Mouse (Mus musculus): ENCODE results near the gene D16Ertd472e. TPM values are rescaled to one million over a fixed set of nuclear protein-coding genes. Genes with fewer than 3 reads are reported as not detected.
"Not testable (repeated sequence)": the region's sequence is repeated elsewhere in the genome, so short reads cannot be mapped to it uniquely, and the experiment has no call there.

Gene D16Ertd472e
- total RNA-seq, 2 experiments from 2014 or later: 3.5 to 5.4 TPM

GRCm38 (mm10) chr16:78564110-78564821, 12.2 kb downstream of the D16Ertd472e start:
- DNase-seq: no peak

DNA sequence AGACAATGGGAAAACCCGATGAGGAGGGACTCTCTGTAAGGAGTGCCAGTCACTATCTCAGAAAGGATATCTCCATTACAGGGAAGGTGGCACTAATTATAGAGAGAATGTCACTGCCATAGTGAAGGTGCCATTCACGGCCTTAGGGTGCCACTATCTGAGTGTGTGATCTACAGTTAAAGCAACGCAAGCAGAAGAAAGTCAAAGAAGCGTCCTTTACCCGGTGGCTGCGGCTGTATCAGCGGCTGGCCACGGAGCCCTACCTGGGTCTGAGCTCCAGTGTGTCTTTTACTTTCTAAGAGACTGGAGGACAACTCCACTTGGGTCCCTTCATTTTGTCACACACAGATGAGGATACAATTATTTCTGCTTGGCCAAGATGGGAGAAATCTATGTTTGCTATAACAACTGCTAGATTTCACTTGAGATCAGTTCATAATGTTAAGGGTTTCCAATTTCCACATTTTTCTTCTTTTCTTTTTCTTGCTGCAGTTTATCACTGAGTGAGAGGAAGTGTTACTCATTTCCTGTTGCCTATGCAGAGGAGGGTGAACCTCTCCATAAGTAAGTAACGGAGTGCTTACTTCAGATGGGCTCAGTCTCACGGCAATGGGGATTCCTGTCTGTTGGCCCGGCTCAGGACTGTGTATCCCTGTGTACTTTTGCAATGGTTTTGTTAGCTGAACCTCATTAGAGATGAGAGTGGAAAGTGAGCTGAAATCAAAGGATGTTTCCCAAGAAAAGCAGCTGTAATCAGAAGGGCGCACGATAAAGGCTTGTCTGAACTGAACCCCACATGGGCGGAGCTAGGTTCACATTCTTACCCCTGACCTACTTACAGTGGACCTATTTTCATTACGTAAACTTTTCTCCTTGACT, 13.2 kb downstream of the D16Ertd472e start:
- DNase-seq: peak in 1 of 2 experiments; percentile 16

GRCm38 (mm10) chr16:78560627-78561026, 15.9 kb downstream of the D16Ertd472e start:
- DNase-seq: no peak

DNA sequence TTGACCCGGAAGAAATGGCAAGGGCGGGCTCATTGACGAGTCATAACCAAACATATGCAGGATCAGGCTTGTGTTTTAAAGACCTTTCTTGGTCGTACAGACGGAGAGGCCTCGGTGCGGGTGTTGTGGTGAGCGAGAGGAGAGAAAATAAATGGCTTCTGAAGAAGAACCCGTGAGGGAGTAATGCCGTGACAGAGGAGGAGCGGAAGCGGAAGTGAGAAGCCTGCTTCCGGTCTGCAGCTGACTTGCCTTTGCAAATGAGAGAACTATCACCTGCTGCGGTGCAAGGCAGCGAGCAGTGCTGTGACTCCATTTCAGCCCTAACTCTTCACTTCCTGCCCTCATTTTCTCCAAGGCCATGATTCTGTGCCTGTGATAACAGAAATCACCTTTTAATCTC, 16.4 kb downstream of the D16Ertd472e start:
- no peak for DNase-seq

- DNase-seq: no peak
Measured at GRCm38 (mm10) chr16:78557573-78557972, 18.9 kb downstream of the D16Ertd472e start.

- no peak for DNase-seq
Measured at GRCm38 (mm10) chr16:78554911-78555648, 21.4 kb downstream of the D16Ertd472e start.

DNA sequence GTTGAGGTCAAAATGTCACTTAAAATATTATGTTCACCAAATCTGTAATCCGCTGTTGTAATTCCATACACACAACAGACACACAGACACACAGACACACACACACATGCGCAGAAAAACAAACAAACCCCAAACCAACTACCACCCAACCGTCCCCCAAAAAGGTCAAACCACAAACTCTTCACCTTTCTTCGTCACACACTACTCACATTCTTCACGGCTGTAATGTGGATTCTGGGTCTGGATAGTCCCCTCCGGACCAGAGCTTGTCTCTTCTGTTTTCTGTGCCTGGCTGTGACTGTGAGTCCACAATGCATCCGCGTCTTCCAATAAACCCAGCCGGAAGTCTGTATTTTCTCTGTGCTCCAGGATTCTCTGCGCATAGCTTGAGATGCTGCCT, 29.1 kb downstream of the D16Ertd472e start:
- no peak for DNase-seq

- no peak for DNase-seq
Measured at GRCm38 (mm10) chr16:78546529-78546928, 30.0 kb downstream of the D16Ertd472e start.

DNA sequence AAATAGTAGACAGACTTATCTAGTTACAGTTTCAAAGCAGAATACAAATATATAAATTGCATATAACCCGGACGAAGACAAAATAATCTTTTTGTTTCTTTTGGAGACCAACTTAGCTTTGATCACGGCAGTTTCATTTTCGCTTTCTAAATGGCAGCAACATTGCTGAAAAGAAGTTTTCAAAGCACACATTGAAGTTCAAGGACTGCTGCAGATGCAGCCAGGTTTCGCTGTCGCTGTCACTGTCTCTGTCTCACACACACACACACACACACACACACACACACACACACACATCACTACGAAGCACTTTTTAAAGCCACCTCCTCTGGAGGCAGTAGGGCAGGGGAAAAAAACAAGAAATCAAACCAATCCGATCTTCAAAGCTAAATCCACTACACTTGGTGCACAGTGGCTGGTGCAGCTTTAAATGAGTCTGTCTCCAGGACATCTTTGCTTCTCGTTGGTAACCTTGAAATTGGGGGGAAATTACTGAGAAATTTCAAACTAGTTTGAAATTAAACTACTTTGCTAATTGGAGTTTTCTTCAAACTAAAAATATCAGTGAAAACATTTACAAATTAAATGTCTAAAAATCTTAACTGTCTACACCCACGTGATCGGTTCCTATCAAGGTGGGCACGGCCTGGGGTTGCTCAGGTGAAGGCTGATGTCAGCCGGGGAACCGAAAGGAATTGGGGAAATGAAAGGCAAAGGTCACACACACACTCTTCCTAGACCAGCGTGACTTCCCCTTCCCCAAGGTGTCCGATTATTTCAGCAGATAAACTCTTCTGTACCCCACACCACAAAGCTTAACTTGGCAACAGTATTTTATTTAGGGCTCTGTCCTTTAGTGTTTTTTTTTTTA, 35.9 kb downstream of the D16Ertd472e start:
- peak; percentile 14 to 18 for DNase-seq

GRCm38 (mm10) chr16:78537798-78538422, 38.6 kb downstream of the D16Ertd472e start:
- DNase-seq: no peak

- no peak for DNase-seq
Measured at GRCm38 (mm10) chr16:78537322-78537721, 39.2 kb downstream of the D16Ertd472e start.

DNA sequence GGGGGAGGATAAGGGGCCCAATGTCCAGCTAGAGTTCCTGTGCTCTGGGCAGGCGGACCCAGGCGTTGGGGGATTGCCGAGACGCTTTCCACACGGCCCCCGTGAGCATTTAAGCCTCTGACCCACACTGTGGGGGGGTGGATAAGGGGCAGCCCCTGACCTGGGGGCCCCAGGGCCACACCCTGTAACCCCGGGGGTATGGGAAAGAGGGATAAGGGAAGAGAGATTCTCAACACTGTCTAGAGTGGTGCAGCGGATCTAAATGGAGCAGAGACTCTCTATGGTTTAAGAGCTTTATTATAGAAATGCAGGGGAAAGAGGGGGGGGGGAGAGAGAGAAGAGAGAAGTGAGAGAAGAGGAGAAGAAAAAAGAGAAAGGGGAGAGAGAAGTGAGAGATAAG, 42.0 kb downstream of the D16Ertd472e start:
- no peak for DNase-seq

- DNase-seq: no peak
Measured at GRCm38 (mm10) chr16:78531957-78532605, 44.4 kb downstream of the D16Ertd472e start.

DNA sequence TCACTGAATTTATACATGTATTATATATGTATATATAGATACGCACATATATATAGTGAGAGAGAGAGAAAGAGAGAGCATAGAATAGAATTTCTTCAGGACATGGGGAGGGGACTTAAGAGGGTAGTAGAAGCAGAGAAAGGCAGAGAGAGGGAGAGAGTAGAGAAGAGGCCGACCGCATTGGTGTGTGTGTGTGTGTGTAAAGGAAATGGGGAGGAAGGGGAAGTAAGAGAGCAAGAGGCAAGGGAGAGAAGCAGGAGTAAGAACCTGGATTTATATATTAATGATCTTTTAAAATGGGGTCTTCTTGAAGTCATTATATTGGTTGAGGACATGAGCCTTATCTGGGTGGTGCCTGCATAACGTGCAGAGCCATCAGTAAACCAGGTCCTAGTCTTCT, 53.5 kb downstream of the D16Ertd472e start:
- DNase-seq: no peak

GRCm38 (mm10) chr16:78518697-78519096, 57.8 kb downstream of the D16Ertd472e start:
- DNase-seq: no peak

DNA sequence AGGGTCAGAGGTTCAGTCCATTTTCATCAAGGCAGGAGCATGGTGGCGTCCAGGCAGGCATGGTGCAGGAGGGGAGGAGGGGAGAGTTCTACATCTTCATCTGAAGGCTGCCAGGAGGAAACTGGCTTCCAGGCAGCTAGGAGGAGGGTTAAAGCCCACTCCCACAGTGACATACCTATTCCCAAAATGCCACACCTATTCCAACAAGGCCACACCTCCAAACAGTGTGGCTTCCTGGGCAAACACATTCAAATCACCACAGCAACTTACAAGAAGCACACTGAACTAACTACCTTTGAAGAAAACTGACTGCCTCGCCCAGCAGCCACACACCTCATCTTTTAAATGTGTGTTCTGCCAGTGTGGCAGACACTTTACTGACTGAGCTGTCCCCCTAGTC, 59.3 kb downstream of the D16Ertd472e start:
- DNase-seq: no peak

GRCm38 (mm10) chr16:78511526-78511925, 65.0 kb downstream of the D16Ertd472e start:
- DNase-seq: no peak

DNA sequence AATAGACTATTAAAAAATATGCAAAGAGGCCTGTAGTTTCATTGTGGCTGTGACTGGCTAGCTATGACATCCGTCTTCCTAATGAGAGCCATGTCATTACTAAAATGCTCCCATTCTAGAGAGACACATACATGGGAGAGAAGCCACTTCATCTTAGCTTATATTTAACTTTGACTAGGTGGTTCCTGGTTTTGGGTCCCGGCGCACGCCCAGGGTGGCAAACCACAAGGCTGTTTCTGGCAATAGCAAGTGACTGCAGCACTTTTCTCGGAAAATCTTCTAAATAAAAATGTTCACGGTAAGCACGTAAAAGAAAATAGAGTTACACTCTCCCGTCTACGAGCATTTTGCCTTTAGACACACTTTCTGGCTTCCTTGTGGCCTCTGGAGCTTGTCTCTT, 74.0 kb downstream of the D16Ertd472e start:
- DNase-seq: no peak

DNA sequence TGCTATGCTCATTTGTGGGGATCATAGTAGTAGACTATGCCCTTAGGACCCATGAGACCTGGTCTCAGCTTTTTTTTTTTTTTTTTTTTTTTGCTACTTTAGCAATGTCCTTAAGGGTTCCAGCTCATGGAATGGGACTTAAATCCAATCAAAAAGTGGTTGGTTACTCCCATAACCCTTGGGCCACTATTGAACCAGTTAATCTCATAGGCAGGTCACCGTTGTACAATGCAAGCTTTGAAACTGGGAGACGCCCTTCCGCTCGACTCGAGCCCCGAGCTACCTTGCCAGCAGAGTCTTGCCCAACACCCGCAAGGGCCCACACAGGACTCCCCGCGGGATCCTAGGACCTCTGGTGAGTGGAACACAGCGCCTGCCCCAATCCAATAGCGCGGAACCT, 83.8 kb downstream of the D16Ertd472e start:
- DNase-seq: not testable (repeated sequence)

DNA sequence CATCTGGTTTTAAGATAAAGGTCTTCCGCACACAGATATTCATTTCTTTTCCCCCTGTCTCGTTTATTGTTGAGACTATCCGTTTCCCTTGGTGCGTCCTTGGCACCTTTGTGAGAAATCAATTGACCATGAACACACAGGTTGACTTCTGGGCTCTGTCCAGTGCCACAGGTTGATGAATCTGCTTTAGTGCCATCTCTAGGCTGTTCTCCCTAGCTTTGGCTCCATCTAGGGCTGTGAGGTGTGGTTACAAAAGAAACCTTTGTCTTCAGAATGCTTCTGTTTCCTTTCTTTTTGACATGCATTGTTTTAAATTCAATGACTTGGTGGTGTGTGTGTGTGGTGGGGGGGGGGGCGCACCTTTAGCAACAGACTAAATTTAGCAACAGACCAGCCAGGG, 85.7 kb downstream of the D16Ertd472e start:
- DNase-seq: no peak

Data from heart, adult 18-20 months (tissue).